Mouse (Mus musculus) bone marrow, adult 2 months (tissue): ENCODE data around the gene Anapc11.

Experiments
- CTCF ChIP-seq: fragments of 200-500 bp; IDR thresholded peaks from 2 replicates; pipeline ENCODE4 v1.5.1; 2011; ENCODE audit warnings: low read length, control low read depth; ENCODE audit not compliant: control insufficient read depth, insufficient read depth
- POLR2A ChIP-seq: fragments of 200-500 bp; IDR thresholded peaks from 2 replicates; pipeline ENCODE4 v1.6.1; 2011; ENCODE audit warnings: low read depth, mild to moderate bottlenecking, control low read depth, low read length, borderline replicate concordance; ENCODE audit not compliant: control insufficient read depth

GRCm38 (mm10) chr11:120623961-120624679 is 25.9 kb downstream of the Anapc11 start:
- TF ChIP-seq POLR2A: no peak
- peak; percentile 86 for TF ChIP-seq CTCF
